Comparison of ENCODE assay signal across 11 mouse cellular contexts in genomic region chr3:125932594-125933237, GRCm38 (mm10). TPM values are rescaled to one million over a fixed set of nuclear protein-coding genes. Genes with fewer than 3 reads are reported as not detected.
"Had no signal": no experiment of that assay in that cellular context is flagged by ENCODE, and none has a peak within 500 bp of the region (broad histone marks: within the 10 kb centered on the region; RNA-seq: fewer than 3 reads in every experiment).

No protein-coding gene starts in this region.

- H3K4me3 ChIP-seq: limb, embryonic 13.5 days; midbrain, embryonic 10.5 days; neural tube, embryonic 12.5 days had no signal

- DNase-seq: kidney, adult 8-10 months; kidney, postnatal 25 days; left cerebral cortex, postnatal 4 days; lung, adult 18-20 months; midbrain, embryonic 14.5 days; thymus, postnatal 4 days had no signal

- ATAC-seq: intestine, postnatal 0 days had no signal

- H3K4me2 ChIP-seq: limb, embryonic 13.5 days; neural tube, embryonic 12.5 days had no signal

- H3K36me3 ChIP-seq: limb, embryonic 13.5 days; midbrain, embryonic 10.5 days; neural tube, embryonic 12.5 days had no signal

- H3K9me3 ChIP-seq: limb, embryonic 13.5 days; midbrain, embryonic 10.5 days; neural tube, embryonic 12.5 days had no signal

- H3K9ac ChIP-seq: limb, embryonic 13.5 days; neural tube, embryonic 12.5 days had no signal

- H3K27ac ChIP-seq: limb, embryonic 13.5 days; midbrain, embryonic 10.5 days; neural tube, embryonic 12.5 days had no signal

RNA-seq across cellular contexts. Expression of gene Ugt8a, which starts 5.7 kb away (rescaled TPM):
- total RNA-seq: neutrophil, adult 5-6 weeks had no signal
